ENCODE assay signal across 10 mouse cellular contexts in the genomic region with DNA sequence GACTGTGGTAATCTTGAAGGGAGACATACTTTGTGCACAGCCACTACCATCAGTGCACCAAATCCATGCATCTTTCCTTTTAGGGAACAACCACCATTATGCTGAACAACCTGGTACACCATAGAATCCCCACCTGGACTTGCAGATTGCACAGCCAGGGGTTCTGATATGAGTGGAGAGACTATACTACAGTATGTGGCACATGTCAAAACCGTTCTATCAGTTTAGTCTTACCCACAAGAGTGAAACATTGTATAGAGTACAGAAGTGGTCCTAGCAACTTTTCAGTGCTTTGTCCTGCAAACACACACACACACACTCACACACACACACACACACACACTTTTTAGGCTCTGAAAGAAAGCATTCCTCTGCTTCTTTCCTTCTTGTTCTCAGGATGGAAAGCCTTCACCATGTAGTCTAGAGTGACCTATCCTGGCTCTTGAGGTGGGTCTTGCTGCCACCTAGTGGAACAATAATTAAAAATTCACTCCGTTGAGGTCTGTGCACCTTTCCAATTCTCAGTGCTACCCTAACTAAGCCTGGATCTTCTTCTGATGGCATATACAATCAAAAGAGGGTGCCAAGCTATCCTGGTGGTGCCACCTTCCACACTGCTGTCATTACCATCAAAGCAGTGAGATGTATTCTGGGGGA. TPM values are rescaled to one million over a fixed set of nuclear protein-coding genes. Genes with fewer than 3 reads are reported as not detected.
A peak's percentile ranks its signal among the peaks of the same experiment; 100 is the strongest.
DNase-seq lines count a peak whose midpoint lies in the region; TF ChIP-seq lines count a peak whose summit lies in the region.
"Had no signal": no experiment of that assay in that cellular context is flagged by ENCODE, and none has a peak within 500 bp of the region (broad histone marks: within the 10 kb centered on the region; RNA-seq: fewer than 3 reads in every experiment).

No protein-coding gene starts in this region.

- peak; percentile 70 for TF ChIP-seq CTCF in cortical plate, adult 2 months (IDR thresholded peaks at IDR 0.05; ENCODE audit: extremely low read depth, insufficient read depth, low read length)
- peak; percentile 30; the same call in 1 of the 2 replicates for TF ChIP-seq CTCF in lung, adult 2 months (IDR thresholded peaks at IDR 0.05; ENCODE audit: insufficient read depth, low read length)

- DNase-seq in heart, adult 18-20 months: peak; percentile 36 to 63
- DNase-seq in heart, adult 11 months: no peak
- DNase-seq in B cell, adult 2 months: peak; percentile 43 to 44
- DNase-seq in induced T-regulatory cell, adult 2 months (ENCODE audit: low read depth): peak; percentile 50
- DNase-seq in lung, adult 2 months: no peak
- DNase-seq in retina, postnatal 1 day: peak; percentile 50
- no peak for DNase-seq in urinary bladder, adult 18-20 months (ENCODE audit: low spot score in 2 of 2)

- no peak overlapping the region for H3K4me3 ChIP-seq in cortical plate, adult 2 months (ENCODE audit: insufficient read depth, low read length)
- no peak overlapping the region for H3K4me3 ChIP-seq in lung, adult 2 months (replicated peaks; ENCODE audit: extremely low read depth, low read depth, low read length)

- H3K4me1 ChIP-seq in cortical plate, adult 2 months (ENCODE audit: control insufficient read depth, insufficient read depth, low read length): no peaks in the 10 kb centered on the region
- peaks cover 4% of the 10 kb centered on the region for H3K4me1 ChIP-seq in lung, adult 2 months (ENCODE audit: control insufficient read depth, insufficient read depth, low read length)

- TF ChIP-seq POLR2A in cortical plate, adult 2 months (IDR thresholded peaks at IDR 0.05; ENCODE audit: extremely low read depth, insufficient read depth, low read length): no peak
- TF ChIP-seq POLR2A in lung, adult 2 months (IDR thresholded peaks at IDR 0.05; ENCODE audit: borderline replicate concordance, extremely low read depth, low read depth, low read length): no peak

- H3K27ac ChIP-seq in cortical plate, adult 2 months (ENCODE audit: insufficient read depth, low read length): no peak overlapping the region

- WGBS in lung, adult 2 months: 50% methylated on average over 2 of the region's 2 CpGs

RNA-seq across cellular contexts. Expression of a gene that starts 5.5 kb away (rescaled TPM):
- total RNA-seq in heart, adult 18-20 months (2021): not detected
- not detected in 2 replicates for polyA plus RNA-seq in cortical plate, adult 2 months (2012; rRNA removed)
- 0.17 and 0.26 TPM in 2 replicates for polyA plus RNA-seq in lung, adult 2 months (2012; rRNA removed)
- total RNA-seq: adrenal gland, postnatal 36 days had no signal
- polyA plus RNA-seq: large intestine, adult 2 months had no signal

RNA-seq across cellular contexts. Expression of a gene that starts 10.9 kb away (rescaled TPM):
- not detected for total RNA-seq in heart, adult 18-20 months (2021)
- polyA plus RNA-seq in cortical plate, adult 2 months (2012; rRNA removed): not detected in 2 replicates
- 2.5 and 3.3 TPM in 2 replicates for polyA plus RNA-seq in lung, adult 2 months (2012; rRNA removed)
- polyA plus RNA-seq: large intestine, adult 2 months had no signal

RNA-seq across cellular contexts. Expression of a gene that starts 15.1 kb away (rescaled TPM):
- 100 to 1,000 TPM; 149 to 199 TPM for total RNA-seq in heart, adult 18-20 months (2021)
- 580 and 605 TPM in 2 replicates for polyA plus RNA-seq in cortical plate, adult 2 months (2012; rRNA removed)
- polyA plus RNA-seq in lung, adult 2 months (2012; rRNA removed): 101 and 107 TPM in 2 replicates

RNA-seq across cellular contexts. Expression of a gene that starts 59.8 kb away (rescaled TPM):
- total RNA-seq in heart, adult 18-20 months (2021): under 1 TPM in 1 of 2 experiments, not detected in 1; 0.30 TPM
- polyA plus RNA-seq in cortical plate, adult 2 months (2012; rRNA removed): 0.08 and 0.13 TPM in 2 replicates
- 0.63 and 0.67 TPM in 2 replicates for polyA plus RNA-seq in lung, adult 2 months (2012; rRNA removed)

Comparison
In these comparisons a context has a peak if more than half of its experiments do, and no peak if none do; other contexts are left out.
1. DNase-seq: peak in heart, adult 18-20 months (2 of 2), B cell, adult 2 months (2 of 2), induced T-regulatory cell, adult 2 months (single experiment) and retina, postnatal 1 day (single experiment); none in heart, adult 11 months (single experiment), lung, adult 2 months (single experiment) and urinary bladder, adult 18-20 months (0 of 2).